Mouse (Mus musculus) gastrocnemius, postnatal 36 days (tissue): Measurements from ENCODE around the gene Tbrg4. TPM values are rescaled to one million over a fixed set of nuclear protein-coding genes. Genes with fewer than 3 reads are reported as not detected.
"Not testable (repeated sequence)": the region's sequence is repeated elsewhere in the genome, so short reads cannot be mapped to it uniquely, and the experiment has no call there.

Source experiments
- DNase-seq, 2 experiments: peaks; one replicate each; pipeline ENCODE4 v3.0.0; 2022
- intact Hi-C: fragments of 180-260 bp; cut with DNase I; formaldehyde crosslinking; loops from one replicate; pipeline ENCODE4 v1.15.1; 2025
- long read RNA-seq, 2 experiments: library from polyadenylated mRNA; stranded (forward); transcript quantifications; one replicate each; pipeline ENCODE4 v2.0.0; 2021
- total RNA-seq, 2 experiments: library from RNA; stranded (reverse); gene quantifications; 2 replicates each; pipeline ENCODE4 v1.2.3; 2021

The Tbrg4 gene
- total RNA-seq, result 10 to 100 TPM; 66.8 to 71.7 TPM
- long read RNA-seq, experiment 1, transcript Tbrg4-201 (12 exons, 2,290 nt), result major isoform, 10 of 27 reads
- long read RNA-seq, experiment 1, partial matches to known transcripts, result 10 of 27 reads
- long read RNA-seq, experiment 1, other reads (novel, unspliced or antisense), result 3 of 27 reads
- long read RNA-seq, experiment 2, transcript Tbrg4-201 (12 exons, 2,290 nt), result major isoform, 21 of 46 reads
- long read RNA-seq, experiment 2, partial matches to known transcripts, result 14 of 46 reads
- long read RNA-seq, experiment 2, other reads (novel, unspliced or antisense), result 5 of 46 reads

GRCm38 (mm10) chr11:6625478-6626387 is at the start of gene Tbrg4:
Gene Tbrg4, minus strand, starts transcription at chr11:6626067.
- intact Hi-C loops, result no loop called here
- peak; percentile 88 to 92 for DNase-seq

- no peak for DNase-seq
- intact Hi-C loops, result no loop called here
Observed at GRCm38 (mm10) chr11:6675402-6675801, 49.5 kb upstream of the Tbrg4 start.

DNA sequence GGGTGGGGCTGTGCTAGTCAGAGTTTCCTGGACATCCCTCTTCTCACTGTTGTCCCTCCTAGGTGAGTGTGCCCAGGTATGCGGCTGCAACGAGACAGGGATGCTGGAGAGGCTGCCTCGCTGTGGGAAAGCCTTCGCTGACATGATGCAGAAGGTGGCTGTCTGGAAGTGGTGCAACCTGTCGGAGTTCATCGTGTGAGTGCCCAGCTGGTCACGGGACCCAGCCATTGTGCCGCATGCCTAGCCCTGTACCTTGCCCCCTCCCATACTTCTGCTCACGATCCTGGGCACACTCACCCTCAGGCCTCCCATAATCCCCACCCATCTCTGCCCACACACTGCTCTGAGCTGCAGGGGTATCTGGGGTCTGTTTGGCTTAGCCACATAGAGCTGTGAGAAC is 48.8 kb upstream of the Tbrg4 start:
- intact Hi-C loops, result no loop called here
- no peak for DNase-seq

DNA sequence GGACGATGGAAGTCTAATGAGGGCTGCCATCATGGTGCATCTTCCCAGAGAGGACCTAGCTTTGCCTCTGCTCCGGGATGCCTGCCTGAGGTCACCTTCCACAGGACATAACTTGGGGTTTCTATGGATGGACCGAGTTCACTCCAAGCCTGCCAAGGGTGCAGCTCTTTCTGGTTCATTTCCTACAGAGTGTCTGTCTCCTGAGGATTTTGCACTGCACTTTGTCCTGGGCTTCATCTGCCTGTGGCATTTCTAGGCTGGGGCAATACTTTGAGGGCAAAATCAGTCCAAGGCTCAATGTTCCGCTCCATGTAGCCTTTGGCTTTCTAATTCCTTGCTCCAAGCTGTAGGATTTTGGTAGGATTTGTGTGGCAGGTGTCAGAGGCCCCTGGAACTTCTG is 45.0 kb upstream of the Tbrg4 start:
- no peak for DNase-seq
- intact Hi-C loops, result no loop called here

- DNase-seq, result no peak
Observed at GRCm38 (mm10) chr11:6670044-6670443, 44.2 kb upstream of the Tbrg4 start.

DNA sequence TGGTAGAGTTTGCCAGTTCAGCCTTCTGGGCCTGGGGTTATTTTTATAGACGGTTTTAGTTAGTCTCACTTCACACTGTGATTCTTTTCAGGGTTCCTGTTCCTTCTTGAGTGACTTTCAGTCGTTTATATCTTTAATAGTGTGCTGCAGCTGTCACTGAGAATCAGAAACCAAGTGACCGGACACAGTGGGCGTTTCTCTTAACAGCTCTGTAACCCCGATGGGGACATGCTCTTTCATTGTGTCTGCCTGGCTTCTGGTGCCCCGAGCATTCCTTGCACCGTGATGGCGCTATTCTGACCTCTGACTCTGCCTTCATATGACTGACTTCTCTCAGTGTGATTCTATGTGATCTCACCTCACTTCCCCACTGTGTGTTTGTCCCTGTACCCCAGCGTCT is 43.2 kb upstream of the Tbrg4 start:
- DNase-seq, result no peak
- intact Hi-C loops, result no loop called here

More at GRCm38 (mm10) chr11:6670044-6670443, 44.2 kb upstream of the Tbrg4 start:
- intact Hi-C loops, result no loop called here

GRCm38 (mm10) chr11:6666634-6667033 is 40.8 kb upstream of the Tbrg4 start:
- intact Hi-C loops, result no loop called here
- no peak for DNase-seq

- intact Hi-C loops, result no loop called here
- no peak for DNase-seq
Observed at GRCm38 (mm10) chr11:6661206-6661605, 35.3 kb upstream of the Tbrg4 start.

GRCm38 (mm10) chr11:6658271-6658670 is 32.4 kb upstream of the Tbrg4 start, which contains the start of gene Ramp3:
Gene Ramp3, plus strand, starts transcription at chr11:6658521.
- intact Hi-C loops, result loop anchor here (5.0 kb wide), 1 partner anchor 484 kb away; no protein-coding TSS in a partner anchor
- DNase-seq, result no peak

GRCm38 (mm10) chr11:6654903-6655302 is 29.0 kb upstream of the Tbrg4 start:
- peak in 1 of 2 experiments; percentile 69 for DNase-seq

GRCm38 (mm10) chr11:6652978-6653377 is 27.1 kb upstream of the Tbrg4 start:
- intact Hi-C loops, result not testable (repeated sequence)

More at GRCm38 (mm10) chr11:6654903-6655302, 29.0 kb upstream of the Tbrg4 start:
- intact Hi-C loops, result loop anchor here (1.0 to 5.0 kb wide), 2 partner anchors 113 to 487 kb away; no protein-coding TSS in a partner anchor

DNA sequence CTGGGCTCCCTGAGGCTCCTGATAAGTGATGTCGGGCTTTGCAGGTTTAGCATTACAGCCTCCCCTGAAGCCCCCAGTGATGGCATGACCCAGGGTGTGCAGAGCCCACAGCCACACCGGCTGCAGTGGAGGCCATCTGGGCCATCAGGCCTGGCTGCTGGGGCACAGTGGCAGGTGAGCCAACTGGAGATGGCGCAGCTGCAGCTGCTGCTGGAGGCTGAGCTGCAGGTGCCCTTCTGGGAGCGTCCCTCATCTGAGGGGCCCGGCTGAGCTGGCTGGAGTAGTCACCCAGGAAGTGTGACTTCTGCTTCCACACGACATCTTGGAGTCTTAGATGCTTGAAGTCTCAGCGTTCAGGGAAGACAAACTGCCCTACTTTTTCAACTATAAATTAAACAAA is 24.7 kb upstream of the Tbrg4 start:
- intact Hi-C loops, result no loop called here
- no peak for DNase-seq

More at GRCm38 (mm10) chr11:6652978-6653377, 27.1 kb upstream of the Tbrg4 start:
- not testable (repeated sequence) for DNase-seq

- DNase-seq, result no peak
- intact Hi-C loops, result no loop called here
Observed at GRCm38 (mm10) chr11:6647831-6648724, 22.2 kb upstream of the Tbrg4 start.

GRCm38 (mm10) chr11:6644566-6644965 is 18.7 kb upstream of the Tbrg4 start:
- intact Hi-C loops, result no loop called here
- DNase-seq, result no peak

DNA sequence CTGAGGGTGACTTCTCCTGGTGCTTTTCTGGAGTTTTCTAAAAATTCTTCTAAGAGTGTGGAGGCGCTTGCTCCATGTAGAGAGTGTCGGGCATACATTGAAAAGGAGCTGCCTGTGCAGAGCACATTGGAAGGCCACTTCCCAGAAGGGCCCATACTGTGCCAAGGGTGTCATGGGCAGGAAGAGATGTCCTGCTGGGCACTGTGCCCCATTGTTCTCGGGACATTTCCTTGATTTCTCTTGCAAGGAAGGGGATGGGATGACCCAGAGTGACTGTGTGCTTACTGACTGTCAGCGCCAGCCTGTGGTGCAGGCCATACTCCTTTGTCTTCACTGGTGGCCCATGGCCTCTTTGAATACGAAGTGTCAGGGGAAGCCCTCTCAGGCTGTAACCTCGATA is 13.2 kb upstream of the Tbrg4 start:
- DNase-seq, result no peak
- intact Hi-C loops, result no loop called here

- intact Hi-C loops, result no loop called here
Observed at GRCm38 (mm10) chr11:6638537-6638936, 12.7 kb upstream of the Tbrg4 start, which contains the start of gene Wap. Gene Wap, minus strand, starts transcription at chr11:6638637.

DNA sequence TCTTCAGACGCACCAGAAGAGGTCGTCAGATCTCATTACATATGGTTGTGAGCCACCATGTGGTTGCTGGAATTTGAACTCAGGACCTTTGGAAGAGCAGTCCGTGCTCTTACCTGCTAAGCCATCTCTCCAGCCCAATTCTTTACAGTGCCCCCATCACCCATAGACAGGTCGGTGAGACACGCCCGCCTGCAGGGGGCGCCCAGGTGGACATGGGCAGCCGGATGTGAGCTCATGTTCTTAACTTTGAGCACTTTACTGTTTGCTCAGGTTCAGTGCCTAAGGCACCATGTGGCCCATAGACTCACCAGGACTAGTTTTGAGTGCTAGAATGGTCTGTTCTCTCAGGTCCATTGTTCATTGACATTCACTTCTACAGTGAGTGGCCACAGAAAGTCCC is 10.3 kb upstream of the Tbrg4 start:
- no peak for DNase-seq
- intact Hi-C loops, result no loop called here

More at GRCm38 (mm10) chr11:6638537-6638936, 12.7 kb upstream of the Tbrg4 start, which contains the start of gene Wap:
- no peak for DNase-seq

DNA sequence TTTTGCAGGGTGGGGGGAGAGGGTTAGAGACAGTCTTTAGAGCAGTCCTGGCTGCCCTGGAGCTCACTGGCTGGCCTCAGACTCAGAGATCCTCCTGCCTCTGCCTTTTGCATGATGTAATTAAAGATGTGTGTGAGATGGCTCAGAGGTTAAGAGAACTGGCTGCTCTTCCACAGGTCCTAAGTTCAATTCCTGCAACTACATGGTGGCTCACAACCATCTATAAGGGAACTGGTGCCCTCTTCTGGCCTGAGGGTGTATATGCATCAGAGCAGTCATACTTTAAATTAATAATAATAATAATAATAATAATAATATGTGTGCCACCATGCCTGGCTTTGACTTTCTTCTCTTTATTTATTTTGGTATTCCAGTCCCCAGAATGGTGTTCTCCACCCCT is 3.8 kb upstream of the Tbrg4 start:
- intact Hi-C loops, result loop anchor here (5.0 kb wide), 1 partner anchor 167 kb away; no protein-coding TSS in a partner anchor
- DNase-seq, result no peak

DNA sequence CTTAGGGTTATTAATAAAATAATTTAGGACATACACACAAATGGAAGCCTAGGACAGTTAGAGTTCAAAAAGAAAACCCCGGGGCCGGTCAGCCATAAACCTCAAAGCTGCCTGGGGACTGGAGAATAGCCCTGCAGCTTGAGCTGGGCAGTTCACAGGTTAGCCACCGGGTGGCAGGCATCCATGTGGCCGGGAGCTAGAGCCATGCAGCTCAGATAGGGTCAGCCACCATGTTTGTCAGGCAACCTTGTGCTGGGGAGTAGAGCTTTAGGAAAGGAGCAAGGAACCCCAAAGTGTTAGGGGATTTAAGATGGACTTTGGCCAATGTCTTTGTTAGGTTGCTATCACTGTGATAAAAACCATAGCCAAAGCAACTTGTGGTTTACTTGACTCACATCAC is 2.7 kb upstream of the Tbrg4 start:
- intact Hi-C loops, result no loop called here
- DNase-seq, result no peak

DNA sequence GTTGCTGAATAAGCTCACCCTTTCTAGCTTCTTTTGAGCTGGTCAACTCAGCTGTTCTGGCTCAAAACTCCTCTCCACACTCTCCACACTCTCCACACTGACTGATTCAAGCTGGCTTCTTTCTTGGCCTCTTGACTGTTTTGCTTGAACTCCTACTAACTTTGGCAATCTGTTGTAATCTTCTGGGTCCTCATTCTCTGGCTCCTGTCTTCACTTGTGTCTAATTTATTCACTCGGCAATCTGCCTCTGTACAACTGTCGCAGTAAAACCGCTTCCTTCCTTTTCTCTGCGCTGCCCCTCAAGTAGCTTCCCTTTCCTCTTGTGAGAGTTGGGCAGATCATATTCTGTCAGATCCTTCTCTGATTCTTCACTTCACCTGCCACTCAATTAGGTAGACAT is 1.9 kb upstream of the Tbrg4 start:
- DNase-seq, result no peak
- intact Hi-C loops, result no loop called here
